Mouse (Mus musculus): ENCODE results near the gene Lmntd1. TPM values are rescaled to one million over a fixed set of nuclear protein-coding genes. Genes with fewer than 3 reads are reported as not detected.
"Not testable (repeated sequence)": the region's sequence is repeated elsewhere in the genome, so short reads cannot be mapped to it uniquely, and the experiment has no call there.

Lmntd1 gene
- polyA plus RNA-seq, 1 experiment from 2014 or later, result not detected

- H3K4me2 ChIP-seq (ENCODE audit: low read depth, low read length), result no peak overlapping the region
- H3K4me3 ChIP-seq (ENCODE audit: low read depth, low read length), result no peak overlapping the region
- 38% methylated on average over 2 of the region's 2 CpGs for WGBS (ENCODE audit: insufficient replicate concordance)
- no peaks in the 10 kb centered on the region for H3K27me3 ChIP-seq (ENCODE audit: control insufficient read depth, insufficient read depth, low read depth, low read length)
- no peak for ATAC-seq (ENCODE audit: low read depth)
- H3K4me1 ChIP-seq (ENCODE audit: control insufficient read depth, low read depth, low read length), result peaks cover 16% of the 10 kb centered on the region
- no peaks in the 10 kb centered on the region for H3K9me3 ChIP-seq (replicated peaks; ENCODE audit: control insufficient read depth, low read length)
- H3K36me3 ChIP-seq (ENCODE audit: control insufficient read depth, insufficient read depth), result no peaks in the 10 kb centered on the region
- H3K27ac ChIP-seq (ENCODE audit: low read length), result peak overlapping the region; percentile 58
- H3K9ac ChIP-seq (ENCODE audit: low read depth, low read length), result no peak overlapping the region
These were observed 269.4 kb downstream of the Lmntd1 start for GRCm38 (mm10) chr6:145344719-145345118.

GRCm38 (mm10) chr6:145343457-145343856, 270.7 kb downstream of the Lmntd1 start:
- Histone ChIP-seq H3K4me1 (ENCODE audit: control insufficient read depth, low read depth, low read length) (peaks cover 22% of the 10 kb centered on the region), H3K4me2 (ENCODE audit: low read depth, low read length) (no peak overlapping the region), H3K36me3 (ENCODE audit: control insufficient read depth, insufficient read depth) (no peaks in the 10 kb centered on the region), H3K9ac (ENCODE audit: low read depth, low read length) (no peak overlapping the region), H3K4me3 (ENCODE audit: low read depth, low read length) (no peak overlapping the region), H3K9me3 (replicated peaks; ENCODE audit: control insufficient read depth, low read length) (no peaks in the 10 kb centered on the region), H3K27me3 (ENCODE audit: control insufficient read depth, insufficient read depth, low read depth, low read length) (peaks cover 3% of the 10 kb centered on the region), H3K27ac (ENCODE audit: low read length) (no peak overlapping the region)
- ATAC-seq (ENCODE audit: low read depth), result no peak
- WGBS (ENCODE audit: insufficient replicate concordance), result 50% methylated on average over 1 of the region's 1 CpGs

GRCm38 (mm10) chr6:145342836-145343235, 271.3 kb downstream of the Lmntd1 start:
- Histone ChIP-seq H3K27me3 (ENCODE audit: control insufficient read depth, insufficient read depth, low read depth, low read length) (peaks cover 3% of the 10 kb centered on the region), H3K9ac (ENCODE audit: low read depth, low read length) (no peak overlapping the region), H3K36me3 (ENCODE audit: control insufficient read depth, insufficient read depth) (no peaks in the 10 kb centered on the region), H3K4me3 (ENCODE audit: low read depth, low read length) (no peak overlapping the region), H3K27ac (ENCODE audit: low read length) (no peak overlapping the region), H3K4me2 (ENCODE audit: low read depth, low read length) (no peak overlapping the region), H3K9me3 (replicated peaks; ENCODE audit: control insufficient read depth, low read length) (no peaks in the 10 kb centered on the region), H3K4me1 (ENCODE audit: control insufficient read depth, low read depth, low read length) (peaks cover 22% of the 10 kb centered on the region)
- ATAC-seq (ENCODE audit: low read depth), result no peak
- 54% methylated on average over 11 of the region's 11 CpGs for WGBS (ENCODE audit: insufficient replicate concordance)

- peak overlapping the region; percentile 61 for H3K9ac ChIP-seq (ENCODE audit: low read depth, low read length)
- peaks cover 20% of the 10 kb centered on the region for H3K4me1 ChIP-seq (ENCODE audit: control insufficient read depth, low read depth, low read length)
- no peaks in the 10 kb centered on the region for H3K9me3 ChIP-seq (replicated peaks; ENCODE audit: control insufficient read depth, low read length)
- peaks cover 3% of the 10 kb centered on the region for H3K27me3 ChIP-seq (ENCODE audit: control insufficient read depth, insufficient read depth, low read depth, low read length)
- no peaks in the 10 kb centered on the region for H3K36me3 ChIP-seq (ENCODE audit: control insufficient read depth, insufficient read depth)
- peak overlapping the region; percentile 95 for H3K4me2 ChIP-seq (ENCODE audit: low read depth, low read length)
- under 1% methylated on average over 33 of the region's 33 CpGs for WGBS (ENCODE audit: insufficient replicate concordance)
- H3K27ac ChIP-seq (ENCODE audit: low read length), result peak overlapping the region; percentile 69
- peak overlapping the region; percentile 63 for H3K4me3 ChIP-seq (ENCODE audit: low read depth, low read length)
- ATAC-seq (ENCODE audit: low read depth), result peak; percentile 19
These were observed 272.6 kb downstream of the Lmntd1 start for GRCm38 (mm10) chr6:145341301-145342193.

GRCm38 (mm10) chr6:145340657-145341146, 273.4 kb downstream of the Lmntd1 start:
- H3K9ac ChIP-seq (ENCODE audit: low read depth, low read length), result peak overlapping the region; percentile 63
- H3K27ac ChIP-seq (ENCODE audit: low read length), result peak overlapping the region; percentile 76
- WGBS (ENCODE audit: insufficient replicate concordance), result 0% methylated on average over 36 of the region's 37 CpGs
- peak; percentile 93 for ATAC-seq (ENCODE audit: low read depth)
- peak overlapping the region; percentile 95 for H3K4me2 ChIP-seq (ENCODE audit: low read depth, low read length)
- peak overlapping the region; percentile 63 for H3K4me3 ChIP-seq (ENCODE audit: low read depth, low read length)
- H3K36me3 ChIP-seq (ENCODE audit: control insufficient read depth, insufficient read depth), result no peaks in the 10 kb centered on the region
- H3K9me3 ChIP-seq (replicated peaks; ENCODE audit: control insufficient read depth, low read length), result no peaks in the 10 kb centered on the region
- peaks cover 20% of the 10 kb centered on the region for H3K4me1 ChIP-seq (ENCODE audit: control insufficient read depth, low read depth, low read length)
- H3K27me3 ChIP-seq (ENCODE audit: control insufficient read depth, insufficient read depth, low read depth, low read length), result peaks cover 3% of the 10 kb centered on the region

- ATAC-seq (ENCODE audit: low read depth), result no peak
- H3K9me3 ChIP-seq (replicated peaks; ENCODE audit: control insufficient read depth, low read length), result no peaks in the 10 kb centered on the region
- peaks cover 3% of the 10 kb centered on the region for H3K27me3 ChIP-seq (ENCODE audit: control insufficient read depth, insufficient read depth, low read depth, low read length)
- H3K4me1 ChIP-seq (ENCODE audit: control insufficient read depth, low read depth, low read length), result peaks cover 20% of the 10 kb centered on the region
- H3K4me3 ChIP-seq (ENCODE audit: low read depth, low read length), result peak overlapping the region; percentile 63
- H3K4me2 ChIP-seq (ENCODE audit: low read depth, low read length), result peak overlapping the region; percentile 95
- H3K36me3 ChIP-seq (ENCODE audit: control insufficient read depth, insufficient read depth), result no peaks in the 10 kb centered on the region
- H3K27ac ChIP-seq (ENCODE audit: low read length), result peak overlapping the region; percentile 76
- under 1% methylated on average over 21 of the region's 21 CpGs for WGBS (ENCODE audit: insufficient replicate concordance)
- peak overlapping the region; percentile 63 for H3K9ac ChIP-seq (ENCODE audit: low read depth, low read length)
These were observed 274.0 kb downstream of the Lmntd1 start for GRCm38 (mm10) chr6:145339956-145340656.

GRCm38 (mm10) chr6:145338571-145339294, 275.4 kb downstream of the Lmntd1 start:
- H3K27ac ChIP-seq (ENCODE audit: low read length), result peak overlapping the region; percentile 76
- ATAC-seq (ENCODE audit: low read depth), result no peak
- no peaks in the 10 kb centered on the region for H3K36me3 ChIP-seq (ENCODE audit: control insufficient read depth, insufficient read depth)
- H3K27me3 ChIP-seq (ENCODE audit: control insufficient read depth, insufficient read depth, low read depth, low read length), result peaks cover 3% of the 10 kb centered on the region
- 43% methylated on average over 12 of the region's 12 CpGs for WGBS (ENCODE audit: insufficient replicate concordance)
- peak overlapping the region; percentile 95; the same call in 1 of the 2 replicates for H3K4me2 ChIP-seq (ENCODE audit: low read depth, low read length)
- H3K9me3 ChIP-seq (replicated peaks; ENCODE audit: control insufficient read depth, low read length), result no peaks in the 10 kb centered on the region
- H3K4me3 ChIP-seq (ENCODE audit: low read depth, low read length), result no peak overlapping the region
- peaks cover 20% of the 10 kb centered on the region for H3K4me1 ChIP-seq (ENCODE audit: control insufficient read depth, low read depth, low read length)
- H3K9ac ChIP-seq (ENCODE audit: low read depth, low read length), result no peak overlapping the region; the same call in 1 of the 2 replicates

GRCm38 (mm10) chr6:145337521-145337920, 276.6 kb downstream of the Lmntd1 start:
- WGBS (ENCODE audit: insufficient replicate concordance), result 66% methylated on average over 6 of the region's 6 CpGs

More at GRCm38 (mm10) chr6:145337521-145337920, 276.6 kb downstream of the Lmntd1 start:
- not testable (repeated sequence) for H3K4me3 ChIP-seq (ENCODE audit: low read depth, low read length); H3K9ac ChIP-seq (ENCODE audit: low read depth, low read length); H3K9me3 ChIP-seq (replicated peaks; ENCODE audit: control insufficient read depth, low read length); H3K27me3 ChIP-seq (ENCODE audit: control insufficient read depth, insufficient read depth, low read depth, low read length); H3K4me2 ChIP-seq (ENCODE audit: low read depth, low read length); H3K36me3 ChIP-seq (ENCODE audit: control insufficient read depth, insufficient read depth); ATAC-seq (ENCODE audit: low read depth)
- H3K4me1 ChIP-seq (ENCODE audit: control insufficient read depth, low read depth, low read length), result peaks cover 20% of the 10 kb centered on the region
- peak overlapping the region; percentile 0; the same call in 1 of the 2 replicates for H3K27ac ChIP-seq (ENCODE audit: low read length)

All from liver, embryonic 16.5 days (tissue).